Mouse (Mus musculus) heart, embryonic 16.5 days (tissue): ENCODE data around the gene Afg1l. TPM values are rescaled to one million over a fixed set of nuclear protein-coding genes. Genes with fewer than 3 reads are reported as not detected.

ENCODE experiments used
- ATAC-seq: fragments of 200-750 bp; cut with Nextera tagmentation; replicated peaks from 2 replicates; pipeline ENCODE4 v1.8.0; 2017; ENCODE audit warnings: moderate number of reproducible peaks; ENCODE audit not compliant: insufficient read depth, low FRiP score; ENCODE audit errors: extremely low read depth
- H3K27ac ChIP-seq: fragments of 300-500 bp; sonication (generic); 2 replicates; pipeline ENCODE4 v1.5.1; 2014; ENCODE audit warnings: mild to moderate bottlenecking, low read length, control low read depth, moderate library complexity
- H3K27me3 ChIP-seq: fragments of 300-500 bp; sonication (generic); 2 replicates; pipeline ENCODE4 v1.6.1; 2014; ENCODE audit warnings: low read length, mixed read lengths; ENCODE audit not compliant: control insufficient read depth, insufficient read depth
- H3K36me3 ChIP-seq: fragments of 300-500 bp; sonication (generic); 2 replicates; pipeline ENCODE4 v1.6.1; 2014; ENCODE audit not compliant: control insufficient read depth, insufficient read depth
- H3K4me1 ChIP-seq: fragments of 300-500 bp; sonication (generic); 2 replicates; pipeline ENCODE4 v1.6.1; 2014; ENCODE audit warnings: low read length, mixed read lengths; ENCODE audit not compliant: control insufficient read depth, insufficient read depth
- H3K4me2 ChIP-seq: fragments of 300-500 bp; sonication (generic); 2 replicates; pipeline ENCODE4 v1.6.1; 2014; ENCODE audit warnings: low read depth, mild to moderate bottlenecking, control low read depth, low read length
- H3K4me3 ChIP-seq: fragments of 300-500 bp; sonication (generic); 2 replicates; pipeline ENCODE4 v1.5.1; 2014; ENCODE audit warnings: mild to moderate bottlenecking, control low read depth, low read length
- H3K9ac ChIP-seq: fragments of 300-500 bp; sonication (generic); 2 replicates; pipeline ENCODE4 v1.6.1; 2014; ENCODE audit warnings: low read length, control low read depth
- H3K9me3 ChIP-seq: fragments of 300-500 bp; sonication (generic); replicated peaks from 2 replicates; pipeline ENCODE4 v1.6.1; 2016; ENCODE audit warnings: low read length; ENCODE audit not compliant: control insufficient read depth
- WGBS: fragments of 180-500 bp; shearing (Covaris S2); extraction: QIAGEN DNeasy Blood & Tissue Kit; methylation state at CpG from one replicate; pipeline ENCODE4 v1.1.7; 2014; 5-methylcytosine and 5-hydroxymethylcytosine counted together
- polyA plus RNA-seq: library from polyadenylated mRNA; unstranded; fragments of >200 nt; fragmentation: Nextera tagmentation; extraction: Ambion mirVana; gene quantifications from 2 replicates; pipeline ENCODE4 v1.2.1, GENCODE M21; 2015

Gene Afg1l
- polyA plus RNA-seq, 1 experiment from 2014 or later = 22.1 TPM

GRCm38 (mm10) chr10:42491158-42491557, 12.8 kb upstream of the Afg1l start:
- Histone ChIP-seq H3K9me3 (no peaks in the 10 kb centered on the region), H3K27ac (peak overlapping the region; percentile 24; the same call in 1 of the 2 replicates), H3K27me3 (no peaks in the 10 kb centered on the region), H3K4me3 (no peak overlapping the region), H3K9ac (no peak overlapping the region), H3K4me1 (peaks cover 10% of the 10 kb centered on the region), H3K36me3 (no peaks in the 10 kb centered on the region), H3K4me2 (peak overlapping the region; percentile 21; the same call in 1 of the 2 replicates)
- WGBS = 0% methylated on average over 1 of the region's 1 CpGs
- ATAC-seq = no peak

GRCm38 (mm10) chr10:42488606-42489296, 10.4 kb upstream of the Afg1l start:
- no peak for ATAC-seq
- H3K27ac ChIP-seq = no peak overlapping the region

DNA sequence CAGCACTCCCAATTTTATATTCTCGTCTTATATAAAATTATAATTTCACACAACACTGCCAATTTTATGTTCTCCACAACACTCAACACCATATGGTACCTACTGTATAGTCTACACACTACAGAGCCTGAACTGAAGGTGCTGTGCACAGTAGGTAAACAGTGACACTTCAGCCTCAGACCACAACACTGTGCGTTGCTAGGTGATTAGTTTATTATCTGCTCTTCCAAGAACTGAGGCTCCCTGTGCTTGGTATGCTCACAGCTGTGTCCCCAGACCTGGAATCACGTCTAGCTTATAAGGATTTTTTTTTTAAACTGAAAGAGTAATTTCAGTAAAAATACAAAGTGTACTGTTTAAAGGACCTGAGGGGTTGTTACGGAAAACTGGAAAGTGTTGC, 2.4 kb upstream of the Afg1l start:
- H3K27me3 ChIP-seq = no peaks in the 10 kb centered on the region
- ATAC-seq = no peak

More at GRCm38 (mm10) chr10:42488606-42489296, 10.4 kb upstream of the Afg1l start:
- no peaks in the 10 kb centered on the region for H3K36me3 ChIP-seq
- no peaks in the 10 kb centered on the region for H3K27me3 ChIP-seq
- 29% methylated on average over 8 of the region's 8 CpGs for WGBS
- H3K4me2 ChIP-seq = no peak overlapping the region
- no peak overlapping the region for H3K4me3 ChIP-seq
- H3K4me1 ChIP-seq = peaks cover 10% of the 10 kb centered on the region
- no peaks in the 10 kb centered on the region for H3K9me3 ChIP-seq
- H3K9ac ChIP-seq = no peak overlapping the region

DNA sequence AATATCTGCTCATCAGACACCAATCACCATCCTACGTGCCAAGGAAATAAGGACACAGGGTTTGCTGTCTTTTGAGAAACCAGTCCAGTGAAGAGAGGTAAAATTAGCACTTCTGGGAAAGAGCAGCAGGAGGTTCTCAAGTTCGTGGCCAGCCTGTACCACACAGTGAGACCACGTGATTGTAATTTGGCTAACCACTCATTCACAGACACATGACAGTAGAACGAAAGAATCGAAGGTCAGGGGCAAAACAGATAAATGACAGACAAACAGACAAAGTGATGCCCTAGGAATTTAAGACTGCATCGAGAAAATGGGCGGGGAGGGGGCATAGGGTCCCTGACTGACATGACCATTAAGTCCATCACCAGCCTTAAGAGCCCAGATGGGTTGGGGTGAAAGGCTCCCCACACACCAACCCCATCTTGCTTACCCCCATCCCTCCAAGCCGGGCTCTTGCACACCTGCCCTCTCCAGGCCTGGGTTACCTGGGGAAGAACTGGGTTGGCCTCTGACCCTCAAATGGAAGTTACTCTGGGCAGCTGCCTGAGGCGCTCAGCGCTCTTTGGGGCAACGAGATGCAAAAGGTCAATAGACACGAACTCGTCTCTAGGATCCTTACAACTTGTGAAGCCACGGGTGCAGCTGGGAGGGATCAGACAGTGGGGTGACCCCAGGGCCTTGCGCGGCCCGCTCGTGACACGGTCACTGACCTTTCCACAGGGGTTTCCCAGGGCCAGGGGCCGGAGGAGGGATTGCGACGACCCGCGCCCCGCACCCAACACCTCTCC, 620 bp downstream of the Afg1l start:
- Histone ChIP-seq H3K9me3 (no peaks in the 10 kb centered on the region), H3K36me3 (0 out of 2 replicates have a peak, but pooled peaks cover 5% of the 10 kb centered on the region), H3K4me2 (peak overlapping the region; percentile 96), H3K9ac (peak overlapping the region; percentile 99), H3K27me3 (no peaks in the 10 kb centered on the region), H3K4me3 (peak overlapping the region; percentile 90), H3K4me1 (peaks cover 17% of the 10 kb centered on the region), H3K27ac (peak overlapping the region; percentile 99)
- WGBS = 9% methylated on average over 25 of the region's 25 CpGs
- ATAC-seq = peak; percentile 37

More for the DNA sequence above, 2.4 kb upstream of the Afg1l start:
- Histone ChIP-seq H3K4me2 (no peak overlapping the region), H3K36me3 (no peaks in the 10 kb centered on the region), H3K4me3 (no peak overlapping the region), H3K9me3 (no peaks in the 10 kb centered on the region), H3K27ac (no peak overlapping the region), H3K4me1 (peaks cover 17% of the 10 kb centered on the region), H3K9ac (no peak overlapping the region)
- WGBS = 65% methylated on average over 4 of the region's 4 CpGs

- peak overlapping the region; percentile 96 for H3K4me2 ChIP-seq
- H3K36me3 ChIP-seq = peaks cover 9% of the 10 kb centered on the region; the same call in 1 of the 2 replicates
- H3K27ac ChIP-seq = peak overlapping the region; percentile 99
- no peaks in the 10 kb centered on the region for H3K27me3 ChIP-seq
- no peak overlapping the region for H3K9ac ChIP-seq
- ATAC-seq = no peak
- H3K4me3 ChIP-seq = no peak overlapping the region; the same call in 1 of the 2 replicates
- 88% methylated on average over 10 of the region's 10 CpGs for WGBS
- H3K9me3 ChIP-seq = no peaks in the 10 kb centered on the region
- H3K4me1 ChIP-seq = peaks cover 17% of the 10 kb centered on the region
Observed at GRCm38 (mm10) chr10:42476774-42477475, 1.4 kb downstream of the Afg1l start.

DNA sequence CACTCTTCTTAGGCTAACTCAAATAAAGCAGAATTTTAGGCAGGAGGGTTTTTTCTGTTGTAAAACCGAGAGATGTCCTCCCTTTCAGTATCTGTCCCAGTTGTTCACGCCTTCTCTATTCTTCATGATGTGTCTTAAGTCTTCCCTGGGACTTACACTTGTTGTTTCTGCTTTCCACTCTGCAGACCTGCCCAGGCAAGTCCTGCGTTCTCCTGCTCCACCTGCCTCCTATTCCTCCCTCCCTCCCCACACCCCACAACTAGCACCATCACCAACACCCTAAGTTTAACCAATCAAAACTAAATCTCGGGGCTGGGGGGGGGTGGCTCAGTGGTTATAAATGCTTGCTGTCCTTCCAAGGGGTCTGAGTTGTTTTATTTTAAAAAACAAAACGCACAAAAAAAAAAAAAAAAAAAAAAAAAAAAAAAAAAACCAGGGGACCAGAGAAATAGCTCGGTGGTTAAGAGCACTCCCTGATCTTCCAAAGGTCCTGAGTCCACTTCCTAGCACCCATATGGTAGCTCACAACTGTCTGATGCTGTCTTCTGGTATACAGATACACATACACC, 3.3 kb downstream of the Afg1l start:
- Histone ChIP-seq H3K4me2 (no peak overlapping the region), H3K27me3 (no peaks in the 10 kb centered on the region), H3K9ac (no peak overlapping the region), H3K4me1 (peaks cover 17% of the 10 kb centered on the region), H3K9me3 (no peaks in the 10 kb centered on the region), H3K27ac (no peak overlapping the region), H3K4me3 (no peak overlapping the region), H3K36me3 (peaks cover 14% of the 10 kb centered on the region)
- 81% methylated on average over 6 of the region's 6 CpGs for WGBS
- ATAC-seq = no peak

DNA sequence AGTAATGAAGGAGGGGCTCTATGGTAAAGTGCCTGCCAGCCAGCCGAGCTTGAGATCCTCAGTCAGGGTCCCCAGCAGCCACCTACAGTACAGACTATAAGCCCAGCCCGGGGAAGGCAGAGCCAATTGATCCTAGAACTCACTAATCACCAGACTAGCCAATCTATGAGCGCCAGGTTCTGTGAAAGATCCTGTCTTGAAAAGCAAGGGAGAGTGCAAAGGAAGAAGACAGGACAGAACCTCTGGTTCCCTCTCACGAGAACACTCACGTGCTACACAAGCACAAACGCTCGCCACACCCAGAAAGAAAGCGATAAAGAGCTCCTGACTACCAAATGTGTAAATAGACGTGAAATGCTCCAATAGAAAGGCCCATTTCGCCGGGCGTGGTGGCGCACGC, 13.6 kb downstream of the Afg1l start:
- Histone ChIP-seq H3K27me3 (no peaks in the 10 kb centered on the region), H3K4me3 (no peak overlapping the region), H3K9me3 (no peaks in the 10 kb centered on the region; the same call in 1 of the 2 replicates), H3K4me1 (peaks cover 10% of the 10 kb centered on the region), H3K9ac (no peak overlapping the region), H3K36me3 (peaks cover 1% of the 10 kb centered on the region), H3K4me2 (no peak overlapping the region), H3K27ac (peak overlapping the region; percentile 63)
- ATAC-seq = no peak
- WGBS = 74% methylated on average over 14 of the region's 14 CpGs

GRCm38 (mm10) chr10:42464224-42464623, 14.1 kb downstream of the Afg1l start:
- H3K27me3 ChIP-seq = no peaks in the 10 kb centered on the region
- H3K9ac ChIP-seq = peak overlapping the region; percentile 30; the same call in 1 of the 2 replicates
- peaks cover 7% of the 10 kb centered on the region for H3K36me3 ChIP-seq
- peak overlapping the region; percentile 80 for H3K27ac ChIP-seq
- peaks cover 6% of the 10 kb centered on the region for H3K9me3 ChIP-seq
- no peak overlapping the region for H3K4me3 ChIP-seq
- peaks cover 10% of the 10 kb centered on the region for H3K4me1 ChIP-seq
- peak; percentile 86 for ATAC-seq
- H3K4me2 ChIP-seq = peak overlapping the region; percentile 26; the same call in 1 of the 2 replicates
- 15% methylated on average over 5 of the region's 5 CpGs for WGBS
